Mouse (Mus musculus): ENCODE results near the gene Gm1123. TPM values are rescaled to one million over a fixed set of nuclear protein-coding genes. Genes with fewer than 3 reads are reported as not detected.

Gm1123 gene
- polyA plus RNA-seq, 1 experiment from 2014 or later: not detected

- H3K27ac ChIP-seq (ENCODE audit: low read depth): no peak overlapping the region
- no peak overlapping the region for H3K4me2 ChIP-seq
- TF ChIP-seq CTCF (IDR thresholded peaks at IDR 0.05; ENCODE audit: low read depth): no peak
- ATAC-seq (ENCODE audit: insufficient read depth) (no peak), DNase-seq (no peak)
- no peaks in the 10 kb centered on the region for H3K36me3 ChIP-seq (ENCODE audit: insufficient read depth)
- no peaks in the 10 kb centered on the region for H3K9me3 ChIP-seq (ENCODE audit: low read depth, low read length)
- H3K9ac ChIP-seq: no peak overlapping the region
- H3K4me1 ChIP-seq (ENCODE audit: insufficient read depth): no peaks in the 10 kb centered on the region
- 70% methylated on average over 12 of the region's 12 CpGs for WGBS
- H3K27me3 ChIP-seq (ENCODE audit: insufficient read depth, low read length): no peaks in the 10 kb centered on the region
- H3K4me3 ChIP-seq (ENCODE audit: low read depth, low read length): no peak overlapping the region
These were observed 26.2 kb downstream of the Gm1123 start for GRCm38 (mm10) chr9:99009069-99009897.

GRCm38 (mm10) chr9:99001326-99001725, 34.2 kb downstream of the Gm1123 start:
- WGBS: 90% methylated on average over 6 of the region's 6 CpGs
- Histone ChIP-seq H3K4me1 (ENCODE audit: insufficient read depth) (no peaks in the 10 kb centered on the region), H3K4me3 (ENCODE audit: low read depth, low read length) (no peak overlapping the region), H3K4me2 (no peak overlapping the region), H3K27ac (ENCODE audit: low read depth) (no peak overlapping the region), H3K27me3 (ENCODE audit: insufficient read depth, low read length) (no peaks in the 10 kb centered on the region), H3K9me3 (ENCODE audit: low read depth, low read length) (no peaks in the 10 kb centered on the region), H3K9ac (no peak overlapping the region), H3K36me3 (ENCODE audit: insufficient read depth) (peaks cover 20% of the 10 kb centered on the region; the same call in 1 of the 2 replicates)
- DNase-seq (no peak), ATAC-seq (ENCODE audit: insufficient read depth) (no peak)
- TF ChIP-seq CTCF (IDR thresholded peaks at IDR 0.05; ENCODE audit: low read depth): no peak

- TF ChIP-seq CTCF (IDR thresholded peaks at IDR 0.05; ENCODE audit: low read depth): no peak
- H3K4me3 ChIP-seq (ENCODE audit: low read depth, low read length): no peak overlapping the region
- no peaks in the 10 kb centered on the region for H3K4me1 ChIP-seq (ENCODE audit: insufficient read depth)
- no peaks in the 10 kb centered on the region for H3K9me3 ChIP-seq (ENCODE audit: low read depth, low read length)
- DNase-seq (peak; percentile 38), ATAC-seq (ENCODE audit: insufficient read depth) (no peak)
- H3K36me3 ChIP-seq (ENCODE audit: insufficient read depth): peaks cover 20% of the 10 kb centered on the region; the same call in 1 of the 2 replicates
- H3K4me2 ChIP-seq: no peak overlapping the region
- WGBS: 63% methylated on average over 9 of the region's 9 CpGs
- H3K27me3 ChIP-seq (ENCODE audit: insufficient read depth, low read length): no peaks in the 10 kb centered on the region
- no peak overlapping the region for H3K27ac ChIP-seq (ENCODE audit: low read depth)
- H3K9ac ChIP-seq: no peak overlapping the region
These were observed 35.6 kb downstream of the Gm1123 start for GRCm38 (mm10) chr9:98999881-99000339.

- WGBS: 86% methylated on average over 4 of the region's 4 CpGs
- Histone ChIP-seq H3K27ac (ENCODE audit: low read depth) (no peak overlapping the region), H3K9ac (no peak overlapping the region), H3K9me3 (ENCODE audit: low read depth, low read length) (no peaks in the 10 kb centered on the region), H3K4me2 (no peak overlapping the region), H3K4me1 (ENCODE audit: insufficient read depth) (no peaks in the 10 kb centered on the region), H3K4me3 (ENCODE audit: low read depth, low read length) (no peak overlapping the region), H3K27me3 (ENCODE audit: insufficient read depth, low read length) (no peaks in the 10 kb centered on the region), H3K36me3 (ENCODE audit: insufficient read depth) (peaks cover 6% of the 10 kb centered on the region; the same call in 1 of the 2 replicates)
- DNase-seq: no peak
- ATAC-seq (ENCODE audit: insufficient read depth): no peak
- no peak for TF ChIP-seq CTCF (IDR thresholded peaks at IDR 0.05; ENCODE audit: low read depth)
These were observed 41.4 kb downstream of the Gm1123 start for GRCm38 (mm10) chr9:98994103-98994502.

- Histone ChIP-seq H3K9ac (peak overlapping the region; percentile 68; the same call in 1 of the 2 replicates), H3K27ac (ENCODE audit: low read depth) (no peak overlapping the region), H3K4me1 (ENCODE audit: insufficient read depth) (peaks cover 6% of the 10 kb centered on the region), H3K9me3 (ENCODE audit: low read depth, low read length) (no peaks in the 10 kb centered on the region), H3K27me3 (ENCODE audit: insufficient read depth, low read length) (no peaks in the 10 kb centered on the region; the same call in 1 of the 2 replicates), H3K4me3 (ENCODE audit: low read depth, low read length) (peak overlapping the region; percentile 81), H3K4me2 (peak overlapping the region; percentile 82), H3K36me3 (ENCODE audit: insufficient read depth) (no peaks in the 10 kb centered on the region)
- ATAC-seq (ENCODE audit: insufficient read depth) (no peak), DNase-seq (no peak)
- no peak for TF ChIP-seq CTCF (IDR thresholded peaks at IDR 0.05; ENCODE audit: low read depth)
- WGBS: 41% methylated on average over 9 of the region's 9 CpGs
These were observed 48.4 kb downstream of the Gm1123 start for GRCm38 (mm10) chr9:98987131-98987530.

- peak; percentile 80; the same call in 1 of the 2 replicates for ATAC-seq (ENCODE audit: insufficient read depth)
- no peaks in the 10 kb centered on the region for H3K9me3 ChIP-seq (ENCODE audit: low read depth, low read length)
These were observed 48.9 kb downstream of the Gm1123 start for GRCm38 (mm10) chr9:98986476-98987096.

More at GRCm38 (mm10) chr9:98986476-98987096, 48.9 kb downstream of the Gm1123 start:
- Histone ChIP-seq H3K9ac (peak overlapping the region; percentile 68), H3K4me2 (peak overlapping the region; percentile 82), H3K27me3 (ENCODE audit: insufficient read depth, low read length) (no peaks in the 10 kb centered on the region; the same call in 1 of the 2 replicates), H3K4me1 (ENCODE audit: insufficient read depth) (peaks cover 6% of the 10 kb centered on the region), H3K4me3 (ENCODE audit: low read depth, low read length) (peak overlapping the region; percentile 81), H3K36me3 (ENCODE audit: insufficient read depth) (no peaks in the 10 kb centered on the region), H3K27ac (ENCODE audit: low read depth) (no peak overlapping the region)
- TF ChIP-seq CTCF (IDR thresholded peaks at IDR 0.05; ENCODE audit: low read depth): no peak
- DNase-seq: peak; percentile 42
- under 1% methylated on average over 50 of the region's 50 CpGs for WGBS
